Mouse (Mus musculus): ENCODE results near the gene Ppp1r12a.

The Ppp1r12a gene

DNA sequence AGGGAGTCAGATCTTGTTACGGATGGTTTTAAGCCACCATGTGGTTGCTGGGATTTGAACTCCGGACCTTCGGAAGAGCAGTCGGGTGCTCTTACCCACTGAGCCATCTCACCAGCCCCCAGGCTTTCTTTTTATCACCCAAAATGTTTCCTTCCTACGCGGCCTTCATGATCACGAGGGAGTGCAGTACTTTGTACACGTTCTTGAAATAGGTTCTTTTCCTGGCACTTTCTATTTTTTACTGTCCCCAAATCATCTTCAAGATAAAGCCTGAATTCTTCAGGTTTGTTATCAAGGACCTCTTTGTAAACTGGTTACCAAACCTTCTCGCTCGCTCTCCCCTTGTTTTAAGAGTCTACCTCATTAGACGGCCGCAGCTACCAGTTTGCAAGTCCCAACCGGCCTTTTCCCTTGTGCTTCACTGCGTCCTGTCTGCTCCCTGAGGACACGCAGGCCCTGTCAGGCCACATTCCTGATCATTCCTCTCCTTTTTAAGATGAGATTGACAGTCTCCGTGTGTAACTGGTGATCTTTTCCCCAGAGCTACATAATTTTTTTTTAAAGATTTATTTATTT lies 131.7 kb downstream of the Ppp1r12a start:
- DNase-seq, result no peak

DNA sequence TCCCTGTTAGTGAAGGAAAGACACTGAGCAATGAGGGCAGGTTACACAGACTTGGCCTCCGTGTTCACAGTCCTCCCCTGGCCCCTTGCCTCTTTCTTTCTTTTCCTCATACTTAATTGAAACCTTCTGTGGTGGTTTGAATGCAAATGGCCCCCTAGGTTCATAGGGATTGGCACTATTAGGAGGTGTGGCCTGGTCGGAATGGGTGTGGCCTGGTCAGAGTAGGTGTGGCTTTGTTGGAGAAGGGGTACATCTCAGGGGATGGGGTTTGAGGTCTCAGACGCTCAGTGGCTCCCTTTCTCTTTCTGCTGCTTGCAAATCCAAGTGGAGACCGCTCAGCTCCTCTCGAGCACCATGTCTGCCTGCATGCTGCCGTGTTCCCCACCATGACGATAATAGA lies 132.8 kb downstream of the Ppp1r12a start:
- no peak for DNase-seq

GRCm38 (mm10) chr10:108296446-108296845 lies 134.5 kb downstream of the Ppp1r12a start:
- DNase-seq, result no peak

DNA sequence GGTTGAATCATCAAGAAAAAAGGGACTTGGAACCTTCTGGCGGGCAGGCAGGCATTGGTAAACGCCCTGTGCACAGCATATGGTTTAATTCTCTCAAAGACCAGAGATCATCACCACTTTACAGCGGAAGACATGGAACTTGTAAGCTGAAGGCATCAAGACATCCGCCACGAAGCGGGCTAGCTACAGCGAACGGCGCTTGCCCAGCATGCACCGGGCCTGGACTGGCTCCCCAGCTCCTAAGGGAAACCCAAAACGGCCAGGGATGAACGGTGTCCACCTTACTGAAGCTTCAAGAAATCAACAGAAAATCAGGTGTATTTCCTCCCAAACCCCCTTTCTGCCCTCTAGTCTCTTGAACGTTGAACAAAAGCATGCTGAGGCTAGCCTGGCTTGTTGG lies 136.3 kb downstream of the Ppp1r12a start:
- DNase-seq, result no peak

DNA sequence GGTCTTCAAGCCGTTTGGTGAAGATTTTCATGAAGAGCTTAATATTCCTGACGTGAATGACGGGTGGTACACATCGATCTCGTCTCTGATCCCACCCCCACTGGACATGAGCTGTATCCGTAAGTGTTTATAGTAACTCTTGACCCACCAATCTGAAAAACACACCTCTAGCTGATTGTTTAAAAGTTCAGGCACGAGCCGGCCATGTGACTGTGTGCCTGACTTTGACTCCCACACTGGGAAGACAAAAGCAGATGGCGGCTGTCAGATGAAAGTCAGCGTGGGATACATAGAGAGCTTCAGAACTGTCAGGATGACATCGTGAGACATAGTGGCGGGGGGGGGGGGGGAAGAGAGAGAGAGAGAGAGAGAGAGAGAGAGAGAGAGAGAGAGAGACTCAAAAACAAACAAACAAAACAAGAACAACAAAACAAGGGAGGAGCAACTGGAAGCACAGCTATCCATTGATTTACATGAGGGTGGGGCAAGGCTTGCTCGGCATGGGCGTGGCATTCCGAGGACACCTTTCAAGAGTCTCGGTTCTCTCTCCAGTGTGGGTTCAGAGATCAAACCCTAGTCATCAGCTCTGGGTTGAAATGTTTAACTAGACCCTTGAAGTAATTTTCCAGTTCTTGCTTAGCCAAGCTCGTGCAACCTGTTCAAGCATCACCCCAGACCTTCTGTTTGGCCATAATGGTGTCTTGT lies 137.0 kb downstream of the Ppp1r12a start:
- DNase-seq, result no peak

DNA sequence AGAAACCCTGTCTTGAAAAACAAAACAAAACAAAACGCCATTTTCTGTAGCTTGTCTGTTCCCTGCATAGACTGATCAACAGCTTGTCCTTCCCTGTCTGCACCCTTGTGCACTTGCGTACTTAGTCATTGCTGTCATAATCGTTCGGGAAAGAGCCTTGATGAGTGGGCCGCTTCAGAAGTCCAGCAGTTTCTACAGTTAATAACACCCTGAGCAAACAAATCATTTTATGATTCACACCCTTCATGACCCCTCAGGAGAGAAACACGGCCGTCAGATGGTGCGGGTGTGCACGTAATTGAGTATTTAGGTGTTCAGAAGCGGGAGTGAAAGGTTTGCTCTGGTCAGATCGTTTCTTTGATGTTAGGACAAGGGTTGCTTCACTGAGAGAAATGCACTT lies 137.8 kb downstream of the Ppp1r12a start:
- no peak for DNase-seq

DNA sequence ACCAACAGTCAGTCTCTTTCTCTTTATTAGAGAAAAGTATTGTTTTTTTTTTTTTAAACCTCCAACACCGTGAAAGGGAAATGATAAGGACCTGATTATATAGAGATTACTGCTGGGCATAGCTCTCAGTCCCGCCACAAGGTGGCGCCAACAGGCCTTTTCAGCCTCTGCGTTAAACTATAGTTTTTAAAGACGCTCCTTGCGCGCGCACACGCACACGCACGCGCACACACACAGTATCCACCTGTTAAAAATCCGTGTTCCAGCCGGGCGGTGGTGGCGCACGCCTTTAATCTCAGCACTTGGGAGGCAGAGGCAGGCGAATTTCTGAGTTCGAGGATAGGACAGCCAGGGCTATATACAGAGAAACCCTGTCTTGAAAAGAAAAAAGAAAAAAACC lies 138.8 kb downstream of the Ppp1r12a start:
- peak; percentile 77 for DNase-seq

GRCm38 (mm10) chr10:108307772-108308171 lies 145.8 kb downstream of the Ppp1r12a start:
- no peak for DNase-seq

GRCm38 (mm10) chr10:108310195-108310594 lies 148.2 kb downstream of the Ppp1r12a start:
- no peak for DNase-seq

DNA sequence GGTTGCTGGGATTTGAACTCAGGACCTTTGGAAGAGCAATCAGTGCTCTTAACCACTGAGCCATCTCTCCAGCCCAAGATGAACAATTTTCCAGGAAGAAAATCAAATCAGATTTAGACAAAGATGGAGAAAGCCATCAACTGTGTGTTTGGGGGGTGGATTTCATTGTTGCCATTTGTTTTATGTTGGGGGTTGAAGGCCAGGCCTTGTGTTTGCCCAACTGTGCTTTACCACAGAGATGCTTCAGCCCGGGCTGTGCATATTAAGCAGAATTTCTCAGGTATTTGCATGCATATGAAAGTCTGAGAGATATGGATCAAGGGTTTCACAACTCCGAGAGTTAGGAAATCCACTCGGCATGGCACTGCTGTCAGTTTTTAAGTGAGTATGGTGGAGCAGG lies 149.4 kb downstream of the Ppp1r12a start:
- DNase-seq, result no peak

DNA sequence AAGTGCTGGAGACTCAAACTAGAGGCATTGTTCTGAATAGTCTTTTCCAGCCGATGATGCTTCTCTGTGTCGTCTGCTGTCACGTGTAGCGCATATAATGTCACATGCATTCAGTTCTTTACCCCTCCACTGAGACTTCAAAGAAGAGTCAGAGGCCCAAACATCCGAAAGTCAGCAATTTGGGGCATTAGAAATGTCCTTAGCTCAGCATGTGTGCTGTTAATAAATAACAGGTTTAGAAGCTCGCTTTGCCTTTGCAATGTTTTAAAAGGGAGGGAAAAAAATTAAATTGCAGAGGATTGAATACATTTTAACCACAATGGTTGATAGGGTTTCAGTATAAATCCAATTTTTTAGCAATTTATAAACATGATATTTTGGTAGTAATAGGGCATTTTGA lies 151.9 kb downstream of the Ppp1r12a start:
- no peak for DNase-seq

DNA sequence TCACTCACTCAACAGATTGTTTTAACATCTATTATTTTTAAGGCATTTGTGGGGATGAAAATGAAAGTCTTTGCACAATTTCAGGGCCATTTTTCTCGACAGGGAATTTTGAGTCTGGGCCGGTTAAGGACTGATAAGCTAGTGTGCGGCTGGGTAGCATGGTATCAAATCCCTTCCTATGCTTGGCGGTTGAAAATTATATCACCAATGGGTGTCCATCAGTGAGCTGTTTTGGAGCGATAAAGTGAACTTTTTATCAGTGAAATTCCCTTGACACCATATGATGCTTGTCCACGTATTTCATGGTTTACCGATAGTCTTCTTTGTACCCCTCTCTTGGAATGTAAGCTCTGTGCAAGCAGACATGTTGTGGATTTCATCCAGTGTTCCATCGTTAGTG lies 152.4 kb downstream of the Ppp1r12a start:
- no peak for DNase-seq

DNA sequence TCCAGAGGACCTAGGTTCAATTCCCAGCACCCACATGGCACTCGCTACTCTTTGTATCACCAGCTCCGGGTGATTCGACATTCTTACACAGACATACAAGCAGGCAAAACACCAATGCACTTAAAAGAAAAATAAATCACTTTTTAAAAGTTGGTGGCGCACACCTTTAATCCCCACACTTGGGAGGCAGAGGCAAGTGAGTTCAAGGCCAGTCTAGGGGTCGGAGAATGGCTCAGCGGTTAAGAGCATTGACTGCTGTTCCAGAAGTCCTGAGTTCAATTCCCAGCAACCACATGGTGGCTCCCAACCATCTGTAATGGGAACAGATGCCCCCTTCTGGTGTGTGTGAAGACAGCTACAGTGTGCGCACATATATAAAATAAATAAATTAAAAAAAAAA lies 153.2 kb downstream of the Ppp1r12a start:
- DNase-seq, result no peak

GRCm38 (mm10) chr10:108328356-108328755 lies 166.4 kb downstream of the Ppp1r12a start:
- DNase-seq, result no peak

- DNase-seq, result no peak
These were observed 167.0 kb downstream of the Ppp1r12a start for GRCm38 (mm10) chr10:108328983-108329382.

DNA sequence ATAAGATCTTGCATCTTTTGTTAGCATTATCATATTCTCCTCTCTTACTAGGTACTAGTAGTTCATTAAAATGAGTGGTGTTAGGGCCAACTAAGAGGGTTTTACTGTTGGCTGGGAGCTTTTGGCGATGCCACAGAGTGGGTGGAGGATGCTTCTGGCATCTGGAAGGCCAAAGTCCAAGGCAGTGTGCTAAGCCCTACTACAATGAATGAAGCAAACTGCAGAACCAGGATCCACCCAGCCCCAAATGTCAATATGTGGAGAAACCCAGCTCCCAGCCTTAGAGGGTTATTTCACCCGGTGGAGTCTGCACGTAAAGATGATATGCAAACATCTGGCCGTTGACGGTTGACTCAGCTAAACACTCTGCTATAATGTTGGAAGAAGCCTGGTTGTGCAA lies 167.8 kb downstream of the Ppp1r12a start:
- no peak for DNase-seq

DNA sequence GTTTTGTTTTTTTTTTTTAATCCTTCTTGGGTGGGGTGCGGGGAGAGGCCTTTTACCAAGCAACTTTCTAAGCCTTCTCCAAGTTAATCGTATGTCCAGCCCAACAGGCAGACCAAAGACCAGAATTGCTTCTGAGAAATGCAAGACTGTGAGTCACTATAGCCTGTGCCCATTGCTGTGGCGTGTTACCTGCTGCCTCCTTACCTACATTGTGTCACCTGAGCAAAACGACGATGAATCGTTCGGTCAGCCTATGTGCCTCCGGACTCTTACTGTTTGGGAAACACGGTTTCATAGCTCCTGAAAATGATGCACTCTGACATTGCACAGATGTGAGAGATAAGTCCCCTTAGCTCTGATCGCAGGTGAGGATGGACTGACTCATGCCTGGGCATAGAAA lies 169.0 kb downstream of the Ppp1r12a start:
- DNase-seq, result no peak

GRCm38 (mm10) chr10:108331784-108332561 lies 170.0 kb downstream of the Ppp1r12a start, which contains the start of gene Pawr:
Pawr (plus strand) TSS chr10:108332121.
- peak; percentile 31 for DNase-seq

GRCm38 (mm10) chr10:108332571-108333541 lies 170.9 kb downstream of the Ppp1r12a start:
- DNase-seq, result no peak

GRCm38 (mm10) chr10:108333642-108334041 lies 171.6 kb downstream of the Ppp1r12a start:
- no peak for DNase-seq

Data from cerebellum, adult 9-10 months (tissue).